Mouse (Mus musculus) adrenal gland, postnatal 36 days (tissue): ENCODE data around the gene Adgrf2. TPM values are rescaled to one million over a fixed set of nuclear protein-coding genes. Genes with fewer than 3 reads are reported as not detected.

Experiments
- DNase-seq, 2 experiments: peaks; one replicate each; pipeline ENCODE4 v3.0.0; 2021; ENCODE audit warnings: mixed read lengths in 1 of 2
- long read RNA-seq, 2 experiments: library from polyadenylated mRNA; stranded (forward); transcript quantifications; one replicate each; pipeline ENCODE4 v2.0.0; 2021; ENCODE audit warnings: borderline sequencing depth in 2 of 2
- total RNA-seq, 2 experiments: library from RNA; stranded (reverse); gene quantifications; 2 replicates each; pipeline ENCODE4 v1.2.3; 2021

Adgrf2 gene
- not detected for total RNA-seq
- long read RNA-seq, experiment 1 = 0 reads
- long read RNA-seq, experiment 2 = 0 reads

DNA sequence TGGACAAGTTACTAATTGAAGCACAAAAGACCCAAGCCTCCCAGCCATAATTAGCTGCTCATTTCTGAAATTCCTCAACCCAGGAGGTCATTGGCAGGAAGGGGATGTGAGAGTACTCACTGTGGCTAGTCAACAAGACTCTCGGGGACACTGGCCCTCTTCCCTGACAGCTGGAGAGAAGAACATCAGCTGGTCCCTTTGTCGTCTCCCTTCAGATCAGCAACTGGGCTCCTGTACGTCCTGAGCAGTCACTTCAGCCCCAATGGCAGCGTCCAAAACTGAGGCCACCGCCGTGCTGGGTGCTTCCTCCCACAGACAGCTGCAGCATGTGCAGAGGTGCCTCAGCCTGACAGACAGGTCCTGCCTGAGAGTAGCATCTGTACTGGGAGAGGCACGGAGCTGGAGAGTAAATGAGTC is at the start of gene Adgrf2:
Gene Adgrf2 (minus strand): TSS at position 379 of the 417 bp plus-strand sequence.
- DNase-seq = no peak

DNA sequence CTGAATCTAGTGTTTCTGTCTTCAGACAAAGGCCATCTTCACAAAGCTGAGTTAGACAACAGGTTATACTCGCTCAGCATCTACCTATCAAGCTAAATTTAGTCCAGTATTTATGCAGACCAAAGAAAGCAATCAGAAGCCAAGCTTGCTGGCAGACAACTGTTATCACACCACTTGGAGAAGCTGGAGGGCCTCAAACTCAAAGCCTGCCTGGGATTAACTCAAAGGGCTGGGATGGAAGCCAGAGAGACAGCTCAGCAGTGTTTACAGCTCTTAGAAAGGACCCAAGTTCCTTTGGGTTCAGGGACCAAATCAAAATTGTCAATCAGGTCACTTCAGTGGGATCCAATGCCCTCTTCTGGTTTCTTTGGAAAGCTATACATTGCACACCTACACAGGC is 48.8 kb upstream of the Adgrf2 start:
- no peak for DNase-seq

DNA sequence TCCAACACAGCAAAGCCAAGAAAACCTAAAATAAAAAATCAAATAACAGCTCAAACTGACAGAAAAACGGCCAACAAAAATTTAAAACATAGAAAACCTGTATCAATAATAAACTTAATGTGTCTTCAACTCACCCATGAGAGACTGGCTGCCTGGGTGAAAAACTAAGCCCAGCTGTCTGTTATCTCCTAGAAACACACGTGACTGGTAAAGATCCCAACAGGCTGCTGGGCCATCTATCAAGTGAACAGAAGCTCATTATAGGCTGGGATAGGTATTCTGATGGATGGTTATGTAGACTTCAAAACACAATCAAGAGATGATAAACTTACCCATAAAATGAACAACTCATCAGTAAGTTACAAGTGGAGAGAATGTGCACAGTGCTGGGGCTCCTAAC is 47.7 kb upstream of the Adgrf2 start:
- no peak for DNase-seq

DNA sequence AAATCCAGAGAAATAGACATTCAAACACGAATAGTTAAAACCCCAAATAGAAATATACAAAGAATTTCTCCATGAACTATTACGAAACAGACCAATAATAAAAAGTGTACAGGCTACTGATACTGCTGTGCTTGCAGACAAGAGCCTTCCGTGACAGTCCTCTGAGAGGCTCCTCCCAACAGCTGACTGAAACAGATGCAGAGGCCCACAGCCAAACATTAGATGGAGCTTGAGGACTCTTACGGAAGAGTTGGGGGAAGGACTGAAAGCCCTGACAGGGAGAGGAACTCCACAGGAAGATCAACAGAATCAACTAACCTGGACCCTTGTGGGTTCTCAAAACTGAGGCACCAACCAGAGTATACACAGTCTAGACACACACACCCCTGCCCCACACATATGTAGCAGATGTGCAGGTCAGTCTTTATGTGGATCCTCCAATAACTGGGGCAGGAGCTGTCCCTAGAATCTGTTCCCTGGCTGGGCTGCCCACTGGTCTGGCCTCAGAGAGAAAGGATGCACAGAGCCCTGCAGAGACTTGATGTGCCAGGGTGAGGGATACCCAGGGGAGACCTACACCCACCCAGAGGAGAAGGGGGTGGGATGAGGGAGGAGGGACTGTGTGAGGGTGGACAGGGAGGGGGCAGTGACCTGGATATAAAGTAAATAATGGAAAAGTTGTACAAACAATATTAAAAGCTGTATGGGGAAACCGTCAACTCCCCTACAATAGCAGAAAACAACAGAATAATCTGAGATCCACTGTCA is 46.9 kb upstream of the Adgrf2 start:
- no peak for DNase-seq

DNA sequence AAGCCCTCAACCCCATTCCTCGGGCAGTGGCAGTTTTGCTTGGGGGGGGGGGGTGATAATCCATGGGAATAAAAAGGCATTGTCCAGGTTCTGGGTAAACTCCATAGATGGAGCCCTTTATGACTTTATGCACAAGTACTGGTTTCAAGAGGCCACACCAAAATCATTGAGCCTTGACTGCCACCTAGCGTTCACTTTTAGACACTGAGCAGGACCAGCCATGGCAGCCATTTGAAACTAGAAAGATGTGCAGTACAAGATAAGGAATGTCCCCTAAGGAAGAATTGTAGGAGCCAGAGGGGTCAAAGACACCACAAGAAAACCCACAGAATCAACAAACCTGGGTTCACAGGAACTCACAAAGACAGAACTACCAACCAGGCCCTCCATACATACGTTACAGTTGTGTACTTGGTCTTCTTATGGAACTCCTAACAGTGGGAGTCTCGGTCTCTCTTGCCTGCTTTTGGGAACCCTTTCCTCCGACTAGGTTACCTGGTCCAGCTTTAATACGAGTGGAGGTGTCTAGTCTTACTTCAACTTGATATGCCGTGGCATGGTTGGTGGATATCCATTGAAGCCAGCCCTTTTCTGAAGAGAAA is 40.3 kb upstream of the Adgrf2 start:
- peak; percentile 62 to 72 for DNase-seq

DNA sequence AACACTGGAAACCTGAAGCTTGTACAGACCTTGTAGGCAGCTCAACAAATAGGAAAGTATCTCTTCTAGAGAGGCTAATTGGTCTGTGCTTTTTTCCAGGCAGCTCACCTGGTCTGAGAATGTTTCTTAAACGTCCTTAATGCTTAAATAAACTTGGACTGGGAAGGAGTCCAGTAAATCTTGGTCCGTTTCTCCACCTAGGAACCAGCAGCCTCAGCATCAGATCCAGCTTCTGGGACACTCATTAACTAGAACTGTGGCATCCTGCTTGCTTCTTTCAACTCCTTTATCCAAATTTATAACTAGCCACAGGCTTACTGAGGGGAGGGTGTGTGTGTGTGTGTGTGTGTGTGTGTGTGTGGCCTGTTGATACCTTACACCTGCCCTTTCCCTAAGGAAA is 11.8 kb upstream of the Adgrf2 start:
- no peak for DNase-seq

DNA sequence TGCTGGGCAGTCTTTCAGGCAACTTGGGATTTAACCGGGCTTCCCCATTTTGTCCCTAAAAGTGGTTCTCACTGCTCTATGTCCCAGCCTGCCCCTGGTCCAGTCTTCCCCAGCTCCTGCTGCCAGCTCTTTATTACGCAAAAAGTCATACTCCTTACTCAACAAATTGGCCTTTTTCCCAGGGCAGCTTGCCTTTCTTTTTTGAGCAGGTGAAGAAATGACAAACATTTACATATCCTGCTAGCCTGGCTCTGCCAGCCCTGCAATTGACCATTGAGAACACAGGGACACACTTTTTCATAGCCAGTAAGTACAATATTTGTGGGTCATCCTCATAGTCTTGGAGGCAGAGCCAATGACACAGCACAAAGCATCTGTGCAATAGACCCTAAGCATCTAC is 10.2 kb upstream of the Adgrf2 start:
- DNase-seq = peak; percentile 36 to 39

DNA sequence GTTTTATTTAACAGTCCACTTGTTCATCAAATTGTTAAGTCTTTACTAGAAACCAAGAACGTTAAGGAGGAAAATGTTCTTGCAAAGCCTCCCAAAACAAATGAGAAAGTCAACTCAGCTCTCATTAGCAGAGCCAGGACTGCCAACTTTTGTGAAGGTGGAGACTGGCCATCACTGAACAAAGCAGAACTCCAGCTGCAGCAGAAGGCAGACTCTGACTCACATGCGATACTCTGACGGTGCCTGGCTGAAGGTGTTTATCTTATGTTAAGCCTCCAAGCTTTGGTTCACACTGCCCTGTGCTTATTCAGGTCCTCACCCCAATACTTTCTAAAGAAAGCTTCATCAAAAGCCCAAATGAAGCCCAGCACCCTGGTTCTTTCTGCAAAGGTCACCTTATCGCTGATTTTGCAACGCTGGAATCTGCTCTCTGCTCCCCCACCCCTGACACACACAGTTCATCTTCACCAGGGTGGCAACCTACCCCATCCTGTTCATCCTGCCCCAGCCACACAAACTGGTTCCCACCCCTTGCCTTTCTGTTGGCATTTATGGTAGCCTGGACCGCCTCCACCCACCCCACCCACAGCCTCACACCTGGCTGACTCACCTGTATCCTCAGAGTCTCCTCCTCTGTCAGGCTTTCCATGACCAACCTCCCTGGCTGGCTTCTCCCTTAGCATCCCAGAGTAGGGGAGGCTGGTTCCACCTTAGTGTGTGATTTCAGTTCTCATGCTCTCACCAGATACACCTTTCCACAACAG is 3.9 kb upstream of the Adgrf2 start:
- DNase-seq = no peak

DNA sequence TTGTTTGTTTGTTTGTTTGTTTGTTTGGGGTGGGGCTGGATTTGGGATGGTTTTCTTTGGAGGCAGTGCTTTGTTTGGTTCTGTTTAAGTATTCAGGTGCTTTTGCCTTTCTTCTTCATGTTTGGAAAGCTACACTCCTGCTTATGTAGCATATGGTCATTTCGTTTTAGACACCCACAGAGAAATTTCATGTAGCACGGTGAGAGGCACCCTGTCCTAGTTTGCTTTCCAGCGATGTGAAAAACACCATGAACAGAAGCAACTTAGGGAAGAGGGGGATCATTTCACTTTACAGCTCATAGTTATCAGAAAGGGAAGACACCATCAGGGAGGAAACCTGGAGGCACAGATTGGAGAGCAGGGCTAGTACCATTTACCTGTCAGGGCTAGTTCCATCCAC is 844 bp upstream of the Adgrf2 start:
- DNase-seq = no peak

DNA sequence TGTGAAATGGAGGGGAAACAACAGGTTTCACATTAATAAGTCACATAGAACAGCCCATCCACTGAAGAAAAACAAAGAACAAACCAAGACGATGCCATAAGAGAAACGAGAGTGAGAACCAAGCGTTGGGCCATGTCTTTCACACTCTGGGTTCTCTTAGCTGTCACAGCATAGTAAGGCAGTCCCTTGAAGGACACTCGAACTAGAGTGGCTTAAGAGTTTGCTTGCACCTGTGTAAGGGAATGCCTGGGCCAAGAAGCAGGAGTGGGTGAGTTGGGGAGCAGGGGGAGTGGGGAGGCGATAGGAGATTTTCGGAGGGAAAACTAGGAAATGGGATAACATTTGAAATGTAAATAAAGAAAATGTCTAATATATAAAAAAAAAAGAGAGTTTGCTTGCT is 3.2 kb downstream of the Adgrf2 start:
- DNase-seq = no peak

DNA sequence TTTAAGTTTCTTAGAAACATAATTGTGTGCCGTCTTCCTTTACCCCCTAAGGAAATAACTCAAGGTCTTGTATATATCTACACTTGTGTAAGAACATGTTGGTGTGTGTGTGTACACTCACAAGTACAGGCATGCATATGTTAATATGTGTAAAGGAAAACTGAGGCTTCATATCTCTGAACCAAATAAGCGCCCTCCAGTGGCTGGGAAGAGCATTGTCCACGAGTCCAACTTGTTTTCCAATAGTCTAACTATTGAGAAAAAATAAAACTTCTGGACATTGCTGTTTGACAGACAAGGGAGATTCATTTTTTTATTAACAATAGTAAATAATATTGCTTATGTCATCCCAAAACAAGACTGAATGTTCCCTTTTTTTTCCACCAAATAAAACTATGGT is 24.8 kb downstream of the Adgrf2 start:
- peak in 1 of 2 experiments; percentile 5 for DNase-seq

DNA sequence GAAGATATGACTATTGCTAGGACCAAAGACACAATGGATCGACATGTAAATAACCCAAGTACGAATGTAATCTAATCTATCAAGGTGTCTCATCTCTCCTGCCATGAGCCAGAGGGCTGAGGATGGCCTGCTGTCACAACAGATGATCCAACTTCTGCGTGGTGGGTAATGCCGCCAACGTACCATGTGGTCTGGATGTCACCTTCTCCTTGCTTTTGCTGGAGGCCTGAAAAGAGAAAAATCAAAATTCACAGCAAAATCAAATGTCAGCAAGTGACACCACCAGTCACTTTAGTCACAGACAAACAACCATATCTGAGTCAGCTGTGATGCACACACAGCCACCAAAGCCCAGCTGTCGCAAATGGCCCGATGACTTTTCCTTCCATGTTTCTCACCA is 27.0 kb downstream of the Adgrf2 start:
- DNase-seq = no peak

DNA sequence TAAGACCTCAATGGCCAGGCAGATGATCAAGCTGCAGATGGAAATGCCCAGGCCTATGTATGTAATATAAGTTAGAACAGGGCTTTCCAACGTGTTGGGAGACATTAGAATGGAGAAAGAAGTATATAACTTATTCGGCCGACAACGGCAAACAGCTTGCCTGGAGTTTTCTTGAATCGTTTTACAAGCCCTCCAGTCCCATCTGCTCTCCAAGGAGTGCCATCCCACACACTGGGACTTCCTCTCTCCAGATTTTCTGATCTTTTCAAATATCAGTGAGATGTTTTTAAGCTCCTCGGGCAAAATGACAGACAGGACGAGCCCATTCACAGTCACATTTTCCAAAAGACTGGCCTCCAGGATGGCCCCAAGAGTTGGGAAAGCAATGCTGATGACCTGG is 31.3 kb downstream of the Adgrf2 start:
- DNase-seq = no peak

DNA sequence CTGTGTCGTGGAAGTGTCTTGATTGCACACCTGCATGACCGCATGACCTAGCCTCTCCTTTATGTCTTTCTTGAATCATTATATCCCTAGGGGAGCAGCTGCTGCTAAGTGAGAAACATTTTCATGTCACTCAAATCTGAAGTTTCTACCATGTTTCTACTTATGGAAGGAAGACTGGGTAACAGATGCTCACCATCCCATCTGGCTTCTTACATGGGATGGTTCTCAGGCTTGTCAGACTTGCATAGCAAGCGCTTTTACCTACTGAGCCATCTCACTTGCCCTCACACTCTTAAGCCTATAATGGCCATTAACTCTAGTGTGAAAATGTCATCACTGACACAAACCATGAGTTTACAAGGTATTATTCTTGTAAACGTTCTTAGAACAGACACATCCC is 36.4 kb downstream of the Adgrf2 start:
- DNase-seq = no peak

DNA sequence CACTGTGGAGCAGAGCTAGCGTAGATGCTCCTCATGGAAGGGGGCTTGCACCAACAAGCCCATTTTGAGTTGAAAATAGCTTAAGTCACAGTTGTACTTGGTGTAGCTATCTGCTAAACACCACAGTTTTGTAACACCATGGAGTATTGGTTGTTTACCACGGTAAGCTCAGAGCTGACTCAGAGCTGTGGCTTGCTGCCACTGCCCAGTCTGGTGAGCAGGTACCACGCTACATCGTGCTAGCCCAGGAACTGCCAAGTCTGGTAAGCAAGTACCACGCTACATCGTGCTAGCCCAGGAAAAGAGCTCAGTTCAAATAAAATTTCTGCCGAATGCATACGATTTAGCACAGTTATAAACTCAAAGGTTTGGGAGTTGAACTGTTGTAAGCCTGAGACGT is 39.8 kb downstream of the Adgrf2 start:
- peak in 1 of 2 experiments; percentile 1 for DNase-seq

DNA sequence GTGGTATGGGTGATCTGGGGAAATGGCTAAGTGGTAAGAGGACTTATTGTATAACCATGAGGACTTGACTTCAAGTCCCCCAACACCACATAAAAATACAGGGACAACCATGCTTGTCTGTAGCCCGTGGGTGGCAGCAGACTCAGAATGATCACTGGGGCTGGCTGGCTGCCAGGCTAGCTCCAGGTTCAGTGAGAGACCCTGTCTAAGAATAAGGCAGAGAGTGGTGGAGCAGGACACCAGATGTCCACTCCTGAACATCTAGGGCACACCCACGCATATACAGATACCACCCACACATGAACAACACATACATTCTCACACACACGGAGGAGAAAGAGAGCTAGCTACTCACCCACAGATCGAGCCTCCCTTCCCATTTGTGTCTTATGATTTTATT is 47.2 kb downstream of the Adgrf2 start:
- peak in 1 of 2 experiments; percentile 2 for DNase-seq

DNA sequence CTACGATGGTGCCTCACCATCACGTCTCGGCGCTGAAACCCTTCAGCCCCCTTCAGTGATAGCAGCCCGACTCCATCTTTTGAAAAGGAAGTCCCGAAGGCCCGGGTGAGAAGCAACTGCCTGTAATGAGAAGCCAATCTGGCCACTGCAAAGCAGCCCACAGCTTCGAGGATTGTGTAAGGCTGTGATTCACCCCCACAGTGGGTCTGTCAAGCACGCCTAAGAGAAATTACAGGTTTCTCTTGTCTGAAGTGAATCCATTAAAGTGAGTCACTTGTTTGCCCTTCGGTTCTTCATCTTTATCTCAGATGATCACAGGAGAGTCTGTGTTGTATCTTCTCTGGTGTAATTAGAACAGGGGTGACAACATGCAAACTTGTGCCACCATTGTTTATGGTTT is 49.8 kb downstream of the Adgrf2 start, which contains the start of gene Adgrf4:
Gene Adgrf4 (minus strand): TSS at position 149 of the 400 bp plus-strand sequence.
- peak in 1 of 2 experiments; percentile 2 for DNase-seq

DNA sequence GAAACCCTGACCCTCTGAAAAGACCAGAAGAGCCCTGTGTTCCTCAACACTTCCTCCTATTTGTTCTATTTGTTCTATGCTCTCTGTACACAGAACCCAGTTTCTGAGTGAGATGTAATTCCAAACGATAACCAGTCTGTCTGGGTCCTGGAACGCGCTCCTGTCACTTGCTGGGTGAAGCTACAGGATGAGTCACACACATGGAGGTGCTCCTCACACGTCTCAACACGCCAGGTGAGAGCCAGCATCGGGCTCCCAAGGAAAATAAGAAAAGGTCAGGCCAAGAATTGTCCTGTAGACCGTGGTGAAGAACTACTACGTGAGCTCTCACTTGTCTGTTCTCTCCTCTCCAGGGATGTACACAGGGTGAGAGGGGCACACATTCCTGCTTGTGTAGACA is 51.4 kb downstream of the Adgrf2 start:
- no peak for DNase-seq

Other genes starting within 250 kb of the Adgrf2 start
- not detected for gene Opn5, start 130.8 kb downstream of the Adgrf2 start, total RNA-seq
- gene Adgrf4, start 49.9 kb downstream of the Adgrf2 start, total RNA-seq = under 1 TPM in 1 of 2 experiments, not detected in 1; 0.13 TPM
- 10 to 100 TPM; 56.4 to 70.1 TPM for gene Cd2ap, start 134.5 kb upstream of the Adgrf2 start, total RNA-seq